ENCODE assay signal across 11 mouse cellular contexts in the genomic region with DNA sequence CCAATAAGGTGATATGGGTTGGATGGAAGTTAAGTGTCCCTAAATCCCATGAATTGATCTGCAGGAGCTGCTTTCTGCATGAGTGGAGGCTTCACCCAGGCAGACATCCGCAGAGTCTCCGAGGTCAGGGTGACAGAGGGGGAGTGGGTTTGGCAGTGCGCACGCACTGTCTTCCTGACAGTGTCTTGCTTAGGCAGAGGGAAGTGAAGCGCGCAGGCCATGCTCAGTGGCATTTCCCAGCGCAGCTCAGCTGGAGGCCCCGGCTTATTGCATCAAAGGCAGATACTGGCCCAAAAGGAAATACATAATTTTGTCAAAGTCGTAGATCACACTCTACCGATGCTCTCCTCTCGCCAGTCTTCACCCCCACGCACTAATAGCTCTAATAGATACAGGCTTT.
A peak's percentile ranks its signal among the peaks of the same experiment; 100 is the strongest.
DNase-seq lines count a peak whose midpoint lies in the region.
"Had no signal": no experiment of that assay in that cellular context is flagged by ENCODE, and none has a peak within 500 bp of the region (broad histone marks: within the 10 kb centered on the region; RNA-seq: fewer than 3 reads in every experiment).

No protein-coding gene starts in this region.

- DNase-seq in kidney, postnatal 4 days, result peak; percentile 1 to 4
- DNase-seq in kidney, postnatal 14 days, result no peak
- DNase-seq in embryo, embryonic 9.5 days (ENCODE audit: extremely low spot score), result peak; percentile 13
- DNase-seq in mesoderm, embryonic 11.5 days (ENCODE audit: low read depth, low spot score), result peak; percentile 30
- DNase-seq in retina, postnatal 1 day, result peak; percentile 81
- DNase-seq in gastrocnemius, postnatal 25 days, result no peak
- no peak for DNase-seq in heart, postnatal 36 days
- DNase-seq: gastrocnemius, adult 2 months; heart, postnatal 14 days; kidney, postnatal 25 days; liver, embryonic 13.5 days had no signal

- intact Hi-C loops in heart, postnatal 36 days (cut with DNase I), result no loop called here

Comparison
In these comparisons a context has a peak if more than half of its experiments do, and no peak if none do; other contexts are left out.
1. DNase-seq: peak in kidney, postnatal 4 days (2 of 2), embryo, embryonic 9.5 days (single experiment), mesoderm, embryonic 11.5 days (single experiment) and retina, postnatal 1 day (single experiment); none in kidney, postnatal 14 days (single experiment), gastrocnemius, postnatal 25 days (single experiment) and heart, postnatal 36 days (0 of 2).